Mouse (Mus musculus): Measurements from ENCODE around the gene Nt5c2.

DNA sequence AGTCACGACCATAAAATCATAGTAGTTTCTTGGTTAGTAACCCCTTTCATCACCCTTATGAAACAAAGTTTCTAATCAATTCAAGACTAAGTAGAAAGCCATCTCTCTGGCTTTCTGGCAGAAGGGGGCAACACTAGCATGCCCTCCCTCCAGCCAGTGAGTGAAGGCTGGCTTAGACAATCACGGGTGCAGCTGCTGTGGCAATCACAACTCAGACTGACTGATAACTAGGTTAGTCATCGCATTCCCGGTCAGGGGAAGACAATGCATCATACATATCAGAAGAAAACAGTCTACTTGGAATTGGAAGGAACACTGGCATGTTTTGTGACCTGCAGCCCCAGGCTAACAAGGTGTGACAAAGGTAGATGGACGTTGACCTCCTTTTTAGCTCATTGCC is 115.1 kb downstream of the Nt5c2 start:
- TF ChIP-seq CTCF (IDR thresholded peaks at IDR 0.05; ENCODE audit: low read depth, low read length) = no peak
- TF ChIP-seq GATA1 (IDR thresholded peaks at IDR 0.05; ENCODE audit: borderline replicate concordance, low read length) = no peak
